Mouse (Mus musculus) stomach, postnatal 0 days (tissue): ENCODE results near the gene Chmp6. TPM values are rescaled to one million over a fixed set of nuclear protein-coding genes. Genes with fewer than 3 reads are reported as not detected.

ENCODE experiments used
- ATAC-seq: fragments of 200-750 bp; cut with Nextera tagmentation; 2 replicates; pipeline ENCODE4 v1.8.0; 2017; ENCODE audit not compliant: low FRiP score, low TSS enrichment
- DNase-seq: peaks from one replicate; pipeline ENCODE4 v3.0.0-alpha.2; 2016; ENCODE audit warnings: low spot score
- H3K27ac ChIP-seq: fragments of 300-500 bp; sonication (generic); replicated peaks from 2 replicates; pipeline ENCODE4 v1.5.1; 2014; ENCODE audit warnings: mild to moderate bottlenecking, control low read depth
- H3K27me3 ChIP-seq: fragments of 300-500 bp; sonication (generic); 2 replicates; pipeline ENCODE4 v1.6.1; 2014; ENCODE audit warnings: low read length; ENCODE audit not compliant: control insufficient read depth, insufficient read depth
- H3K36me3 ChIP-seq: fragments of 300-500 bp; sonication (generic); 2 replicates; pipeline ENCODE4 v1.6.1; 2014; ENCODE audit warnings: low read length, mixed read lengths; ENCODE audit not compliant: control insufficient read depth, insufficient read depth
- H3K4me1 ChIP-seq: fragments of 300-500 bp; sonication (generic); replicated peaks from 2 replicates; pipeline ENCODE4 v1.6.1; 2014; ENCODE audit warnings: antibody characterized with exemption; ENCODE audit not compliant: control insufficient read depth, insufficient read depth
- H3K4me2 ChIP-seq: fragments of 300-500 bp; sonication (generic); replicated peaks from 2 replicates; pipeline ENCODE4 v1.6.1; 2014; ENCODE audit warnings: low read depth, mild to moderate bottlenecking, control low read depth, moderate library complexity
- H3K4me3 ChIP-seq: fragments of 300-500 bp; sonication (generic); 2 replicates; pipeline ENCODE4 v1.5.1; 2014; ENCODE audit warnings: low read depth, low read length, control low read depth
- H3K9ac ChIP-seq: fragments of 300-500 bp; sonication (generic); 2 replicates; pipeline ENCODE4 v1.6.1; 2014; ENCODE audit warnings: mild to moderate bottlenecking, low read length, control low read depth, mixed read lengths
- H3K9me3 ChIP-seq: fragments of 300-500 bp; sonication (generic); 2 replicates; pipeline ENCODE4 v1.6.1; 2016; ENCODE audit warnings: low read length; ENCODE audit not compliant: control insufficient read depth
- CTCF ChIP-seq: IDR thresholded peaks from 2 replicates; pipeline ENCODE4 v1.5.1; 2016; ENCODE audit warnings: antibody characterized with exemption, low read depth, mild to moderate bottlenecking, moderate library complexity
- EP300 ChIP-seq: optimal IDR thresholded peaks from 2 replicates; pipeline ENCODE3; 2016; ENCODE audit warnings: antibody characterized with exemption
- WGBS: fragments of 180-500 bp; shearing (Covaris S2); extraction: QIAGEN DNeasy Blood & Tissue Kit; methylation state at CpG from one replicate; pipeline ENCODE4 v1.1.7; 2014; 5-methylcytosine and 5-hydroxymethylcytosine counted together
- polyA plus RNA-seq: library from polyadenylated mRNA; unstranded; fragments of >200 nt; fragmentation: Nextera tagmentation; extraction: Ambion mirVana; gene quantifications from 2 replicates; pipeline ENCODE4 v1.2.1, GENCODE M21; 2015

Gene Chmp6
- polyA plus RNA-seq, 1 experiment from 2014 or later = 84.5 TPM

DNA sequence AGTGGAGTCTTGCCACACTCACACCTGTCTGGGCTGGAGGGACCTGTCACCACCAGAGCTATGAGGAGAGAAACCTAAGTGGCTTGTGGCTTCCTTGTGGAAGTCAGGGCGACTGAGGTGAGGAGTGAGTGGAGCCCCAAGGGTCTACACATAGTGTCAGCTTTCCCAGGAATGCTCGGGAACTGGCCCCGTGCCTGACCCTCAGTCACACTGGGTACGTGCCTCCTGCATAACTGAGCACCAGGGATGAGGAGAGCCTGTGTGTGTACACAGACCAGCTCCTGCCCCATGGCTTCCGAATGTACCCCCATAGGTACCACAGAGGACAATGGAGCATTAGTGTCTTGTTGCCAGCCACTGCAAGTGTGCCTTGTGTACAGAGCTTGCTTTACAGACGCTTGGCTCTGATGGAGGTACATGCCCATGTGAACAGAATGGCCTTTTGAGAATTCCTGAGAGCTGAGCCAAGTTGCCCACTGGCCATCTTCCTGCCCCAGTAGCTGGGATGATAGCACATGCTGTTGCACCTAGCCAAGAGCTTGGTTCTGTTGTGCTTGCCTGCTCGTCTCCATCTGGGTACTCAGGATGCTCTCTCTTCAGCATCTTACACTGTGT, 21.5 kb upstream of the Chmp6 start:
- Histone ChIP-seq H3K27ac (no peak overlapping the region), H3K4me2 (no peak overlapping the region), H3K4me1 (no peaks in the 10 kb centered on the region), H3K27me3 (no peaks in the 10 kb centered on the region), H3K9ac (no peak overlapping the region), H3K4me3 (no peak overlapping the region), H3K36me3 (peaks cover 18% of the 10 kb centered on the region), H3K9me3 (no peaks in the 10 kb centered on the region)
- DNase-seq (no peak), ATAC-seq (no peak)
- TF ChIP-seq EP300 (no peak), CTCF (no peak)
- WGBS = 94% methylated on average over 7 of the region's 7 CpGs

DNA sequence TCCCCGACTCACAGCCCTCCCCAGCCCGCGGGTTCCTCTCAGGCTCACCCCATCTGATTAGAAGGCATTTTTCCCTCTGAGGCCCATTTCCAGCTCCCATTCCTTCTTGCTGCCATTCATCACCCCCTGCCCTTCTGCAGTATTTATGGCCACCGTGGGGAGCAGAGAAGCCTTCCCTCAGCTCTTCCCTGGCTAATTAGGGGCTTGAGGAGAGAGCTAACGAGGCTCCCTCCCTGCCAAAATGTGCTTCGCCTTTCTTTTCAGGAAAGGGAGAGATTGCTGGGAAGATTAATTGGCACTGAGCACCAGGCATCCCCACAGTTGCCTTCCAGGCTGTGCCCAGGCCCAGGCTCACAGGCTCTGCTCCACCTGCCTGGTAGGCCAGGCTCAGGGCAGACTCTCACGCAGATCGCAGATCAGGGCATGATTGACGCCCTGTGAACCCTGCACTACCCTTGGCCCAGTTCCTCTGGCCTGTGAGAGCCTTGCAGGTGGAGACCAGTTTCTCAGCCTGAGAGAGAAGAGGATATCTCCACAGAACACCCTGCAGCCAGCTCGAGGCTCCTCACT, 19.5 kb upstream of the Chmp6 start:
- no peak for DNase-seq
- TF ChIP-seq EP300 (no peak), CTCF (no peak)
- H3K9ac ChIP-seq = 0 out of 2 replicates have a peak overlapping the region, but pooled peaks have one; percentile 9
- H3K4me1 ChIP-seq = no peaks in the 10 kb centered on the region
- no peak overlapping the region for H3K4me3 ChIP-seq
- H3K27me3 ChIP-seq = no peaks in the 10 kb centered on the region
- peaks cover 16% of the 10 kb centered on the region; the same call in 1 of the 2 replicates for H3K36me3 ChIP-seq
- H3K4me2 ChIP-seq = no peak overlapping the region
- H3K9me3 ChIP-seq = no peaks in the 10 kb centered on the region
- WGBS = 79% methylated on average over 10 of the region's 10 CpGs
- peak; percentile 53; the same call in 1 of the 2 replicates for ATAC-seq
- H3K27ac ChIP-seq = no peak overlapping the region

GRCm38 (mm10) chr11:119894634-119895033, 18.6 kb upstream of the Chmp6 start:
- no peak overlapping the region for H3K4me2 ChIP-seq
- H3K4me1 ChIP-seq = no peaks in the 10 kb centered on the region
- WGBS = 43% methylated on average over 6 of the region's 6 CpGs
- no peak overlapping the region for H3K27ac ChIP-seq
- TF ChIP-seq EP300 (no peak), CTCF (no peak)
- H3K36me3 ChIP-seq = peaks cover 15% of the 10 kb centered on the region; the same call in 1 of the 2 replicates
- ATAC-seq = peak; percentile 84
- H3K9ac ChIP-seq = no peak overlapping the region
- H3K9me3 ChIP-seq = no peaks in the 10 kb centered on the region
- H3K4me3 ChIP-seq = no peak overlapping the region
- H3K27me3 ChIP-seq = no peaks in the 10 kb centered on the region
- peak; percentile 48 for DNase-seq

DNA sequence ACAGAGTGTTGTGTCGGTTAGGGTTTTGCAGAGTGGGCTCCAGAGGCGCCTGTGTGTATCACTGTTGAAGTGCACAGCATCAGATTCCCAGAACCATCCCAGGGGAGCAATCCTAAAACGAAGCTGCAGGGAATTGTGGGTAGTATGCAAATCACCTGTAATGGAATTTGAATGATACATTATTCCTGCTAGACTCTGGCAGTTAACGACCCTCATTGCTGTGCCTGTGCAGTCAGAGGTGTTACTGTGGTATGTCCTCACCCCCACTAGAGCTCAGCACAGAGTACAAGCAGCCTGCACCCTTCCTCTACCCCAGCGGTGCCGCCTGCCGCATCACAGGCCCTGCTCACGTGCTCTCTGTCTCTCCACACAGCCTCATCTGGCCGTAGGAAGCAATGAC, 16.2 kb upstream of the Chmp6 start:
- no peak for ATAC-seq
- no peaks in the 10 kb centered on the region for H3K27me3 ChIP-seq
- H3K4me3 ChIP-seq = no peak overlapping the region
- H3K27ac ChIP-seq = no peak overlapping the region
- peaks cover 15% of the 10 kb centered on the region; the same call in 1 of the 2 replicates for H3K36me3 ChIP-seq
- TF ChIP-seq EP300 = no peak
- no peak for TF ChIP-seq CTCF
- no peak overlapping the region for H3K4me2 ChIP-seq
- no peaks in the 10 kb centered on the region for H3K4me1 ChIP-seq
- no peaks in the 10 kb centered on the region for H3K9me3 ChIP-seq
- DNase-seq = no peak
- 88% methylated on average over 9 of the region's 9 CpGs for WGBS
- H3K9ac ChIP-seq = no peak overlapping the region

DNA sequence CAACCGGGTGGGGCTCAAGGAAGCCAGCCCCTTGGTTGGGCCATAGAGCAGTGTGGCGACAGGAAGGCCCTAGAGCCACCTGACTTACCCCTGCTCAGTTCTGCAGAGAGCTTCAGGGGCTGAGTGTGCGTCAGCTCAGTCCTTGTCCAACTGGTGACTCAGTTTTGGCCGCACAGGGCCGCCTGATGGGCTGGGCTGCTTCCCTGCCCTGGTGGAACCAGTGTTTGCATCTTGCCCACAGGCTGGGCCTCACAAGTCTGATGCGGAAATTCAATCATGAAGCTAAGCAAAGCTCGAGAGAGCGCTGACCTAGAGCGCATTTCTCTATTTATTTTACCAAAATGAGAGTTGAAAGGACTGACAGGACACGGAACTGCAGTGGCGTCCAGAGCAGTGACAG, 14.3 kb upstream of the Chmp6 start:
- no peak overlapping the region for H3K9ac ChIP-seq
- ATAC-seq = no peak
- no peaks in the 10 kb centered on the region for H3K9me3 ChIP-seq
- H3K4me1 ChIP-seq = no peaks in the 10 kb centered on the region
- no peak overlapping the region for H3K4me2 ChIP-seq
- H3K27ac ChIP-seq = no peak overlapping the region
- DNase-seq = no peak
- H3K36me3 ChIP-seq = peaks cover 11% of the 10 kb centered on the region; the same call in 1 of the 2 replicates
- TF ChIP-seq EP300 = no peak
- TF ChIP-seq CTCF = no peak
- H3K4me3 ChIP-seq = no peak overlapping the region
- no peaks in the 10 kb centered on the region for H3K27me3 ChIP-seq
- 70% methylated on average over 11 of the region's 11 CpGs for WGBS

DNA sequence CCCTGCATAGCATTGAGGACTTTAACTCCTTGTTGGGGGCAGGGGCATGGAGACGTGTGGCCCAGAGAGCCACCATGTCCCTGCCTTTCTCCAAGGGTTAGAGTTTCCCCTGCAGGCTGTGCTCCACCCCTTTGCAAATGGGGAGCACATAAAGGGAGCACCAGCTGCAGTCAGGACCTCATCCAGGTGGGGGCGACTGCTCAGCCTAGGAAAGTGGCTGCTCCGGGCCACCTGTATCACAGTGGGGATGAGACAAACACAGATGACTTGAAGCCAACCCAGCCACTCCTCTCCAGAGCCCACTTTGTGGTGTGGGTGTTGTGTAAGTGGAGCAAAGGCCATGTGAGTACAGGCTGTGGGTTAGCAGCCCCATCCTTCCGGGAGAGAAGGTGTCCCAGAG, 12.1 kb upstream of the Chmp6 start:
- Histone ChIP-seq H3K4me1 (no peaks in the 10 kb centered on the region), H3K9me3 (no peaks in the 10 kb centered on the region), H3K4me3 (no peak overlapping the region), H3K27me3 (no peaks in the 10 kb centered on the region), H3K27ac (no peak overlapping the region), H3K36me3 (peaks cover 8% of the 10 kb centered on the region; the same call in 1 of the 2 replicates), H3K4me2 (no peak overlapping the region), H3K9ac (no peak overlapping the region)
- no peak for DNase-seq
- TF ChIP-seq CTCF (0 out of 2 replicates have a peak, but pooled peaks have one; percentile 4), EP300 (no peak)
- ATAC-seq = no peak
- 58% methylated on average over 4 of the region's 4 CpGs for WGBS
